Mouse (Mus musculus) embryonic facial prominence, embryonic 12.5 days (tissue): ENCODE measurements around the gene Hadh. TPM values are rescaled to one million over a fixed set of nuclear protein-coding genes. Genes with fewer than 3 reads are reported as not detected.

Source experiments
- ATAC-seq: fragments of 200-750 bp; cut with Nextera tagmentation; 2 replicates; pipeline ENCODE4 v1.8.0; 2017; ENCODE audit not compliant: insufficient number of reproducible peaks, insufficient read depth, low FRiP score, low TSS enrichment
- H3K27ac ChIP-seq: fragments of 300-500 bp; sonication (generic); 2 replicates; pipeline ENCODE4 v1.5.1; 2016; ENCODE audit warnings: mild to moderate bottlenecking
- H3K27me3 ChIP-seq: fragments of 300-500 bp; sonication (generic); 2 replicates; pipeline ENCODE4 v1.6.1; 2016; ENCODE audit warnings: mild to moderate bottlenecking, moderate library complexity
- H3K36me3 ChIP-seq: fragments of 300-500 bp; sonication (generic); 2 replicates; pipeline ENCODE4 v1.6.1; 2016; ENCODE audit warnings: mild to moderate bottlenecking
- H3K4me1 ChIP-seq: fragments of 300-500 bp; sonication (generic); 2 replicates; pipeline ENCODE4 v1.6.1; 2016
- H3K4me2 ChIP-seq: fragments of 300-500 bp; sonication (generic); replicated peaks from 2 replicates; pipeline ENCODE4 v1.6.1; 2016; ENCODE audit warnings: mild to moderate bottlenecking, moderate library complexity
- H3K4me3 ChIP-seq: fragments of 300-500 bp; sonication (generic); 2 replicates; pipeline ENCODE4 v1.5.1; 2016; ENCODE audit warnings: mild to moderate bottlenecking
- H3K9ac ChIP-seq: fragments of 300-500 bp; sonication (generic); 2 replicates; pipeline ENCODE4 v1.6.1; 2016; ENCODE audit warnings: mild to moderate bottlenecking, moderate library complexity
- H3K9me3 ChIP-seq: fragments of 300-500 bp; sonication (generic); 2 replicates; pipeline ENCODE4 v1.6.1; 2016; ENCODE audit warnings: mild to moderate bottlenecking, moderate library complexity
- WGBS: fragments of 180-500 bp; shearing (Covaris S2); methylation state at CpG from one replicate; pipeline ENCODE4 v1.1.7; 2016; 5-methylcytosine and 5-hydroxymethylcytosine counted together
- polyA plus RNA-seq: library from polyadenylated mRNA; unstranded; fragments of >200 nt; fragmentation: Nextera tagmentation; extraction: Ambion mirVana; gene quantifications from 2 replicates; pipeline ENCODE4 v1.2.1, GENCODE M21; 2016

The Hadh gene
- polyA plus RNA-seq, 1 experiment from 2014 or later: 98.6 TPM

DNA sequence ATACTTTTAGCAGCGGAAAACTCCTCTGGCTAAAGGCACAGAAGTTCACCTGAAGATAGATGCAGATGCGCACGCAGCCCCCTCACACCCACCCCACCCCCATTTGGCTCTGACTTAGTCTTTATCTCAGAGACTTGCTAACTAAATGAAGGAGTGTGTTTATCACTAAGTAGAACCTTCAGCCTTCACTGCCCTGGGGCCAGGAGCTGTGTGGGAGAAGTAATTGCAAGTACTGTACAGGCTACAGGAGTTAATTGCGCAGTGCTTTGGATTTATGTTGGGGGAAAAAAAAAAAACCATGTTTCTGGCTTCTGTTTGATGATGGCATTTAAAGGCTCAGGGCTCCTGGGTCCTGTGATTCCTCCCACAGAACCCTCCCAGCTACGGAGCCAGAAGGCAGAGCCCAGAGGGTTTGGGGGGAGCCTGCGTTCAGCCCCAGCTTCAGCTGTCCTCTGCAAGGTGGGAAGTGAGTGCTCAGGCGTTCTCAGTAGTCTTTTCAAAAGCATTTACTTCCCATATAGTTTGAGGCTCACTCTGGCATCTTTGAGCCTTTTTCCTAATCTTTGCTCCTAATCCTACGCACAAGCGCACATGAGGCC, 57.7 kb downstream of the Hadh start:
- H3K9ac ChIP-seq: no peak overlapping the region
- H3K9me3 ChIP-seq: no peaks in the 10 kb centered on the region
- peak overlapping the region; percentile 2; the same call in 1 of the 2 replicates for H3K27ac ChIP-seq
- H3K4me2 ChIP-seq: no peak overlapping the region
- 66% methylated on average over 9 of the region's 9 CpGs for WGBS
- H3K4me3 ChIP-seq: no peak overlapping the region
- H3K36me3 ChIP-seq: no peaks in the 10 kb centered on the region
- no peaks in the 10 kb centered on the region for H3K27me3 ChIP-seq
- peaks cover 12% of the 10 kb centered on the region; the same call in 1 of the 2 replicates for H3K4me1 ChIP-seq
- ATAC-seq: no peak

GRCm38 (mm10) chr3:131212200-131212599, 59.7 kb downstream of the Hadh start:
- Histone ChIP-seq H3K36me3 (peaks cover 8% of the 10 kb centered on the region), H3K4me3 (no peak overlapping the region), H3K27ac (no peak overlapping the region), H3K4me1 (peaks cover 4% of the 10 kb centered on the region; the same call in 1 of the 2 replicates), H3K27me3 (no peaks in the 10 kb centered on the region), H3K9ac (no peak overlapping the region), H3K9me3 (no peaks in the 10 kb centered on the region), H3K4me2 (no peak overlapping the region)
- 76% methylated on average over 7 of the region's 7 CpGs for WGBS
- ATAC-seq: no peak

GRCm38 (mm10) chr3:131208265-131208891, 63.5 kb downstream of the Hadh start:
- Histone ChIP-seq H3K4me3 (no peak overlapping the region), H3K36me3 (peaks cover 20% of the 10 kb centered on the region)

GRCm38 (mm10) chr3:131207846-131208245, 64.1 kb downstream of the Hadh start:
- peaks cover 20% of the 10 kb centered on the region for H3K36me3 ChIP-seq
- 0 out of 2 replicates have a peak, but pooled peaks cover 3% of the 10 kb centered on the region for H3K4me1 ChIP-seq
- ATAC-seq: no peak
- no peak overlapping the region for H3K4me3 ChIP-seq
- H3K9me3 ChIP-seq: no peaks in the 10 kb centered on the region
- no peak overlapping the region for H3K27ac ChIP-seq
- WGBS: 81% methylated on average over 5 of the region's 5 CpGs
- H3K9ac ChIP-seq: no peak overlapping the region
- no peaks in the 10 kb centered on the region for H3K27me3 ChIP-seq
- H3K4me2 ChIP-seq: no peak overlapping the region

More at GRCm38 (mm10) chr3:131208265-131208891, 63.5 kb downstream of the Hadh start:
- Histone ChIP-seq H3K4me1 (no peaks in the 10 kb centered on the region), H3K27me3 (no peaks in the 10 kb centered on the region), H3K27ac (no peak overlapping the region), H3K9ac (no peak overlapping the region), H3K9me3 (no peaks in the 10 kb centered on the region), H3K4me2 (no peak overlapping the region)
- 66% methylated on average over 13 of the region's 13 CpGs for WGBS
- no peak for ATAC-seq

DNA sequence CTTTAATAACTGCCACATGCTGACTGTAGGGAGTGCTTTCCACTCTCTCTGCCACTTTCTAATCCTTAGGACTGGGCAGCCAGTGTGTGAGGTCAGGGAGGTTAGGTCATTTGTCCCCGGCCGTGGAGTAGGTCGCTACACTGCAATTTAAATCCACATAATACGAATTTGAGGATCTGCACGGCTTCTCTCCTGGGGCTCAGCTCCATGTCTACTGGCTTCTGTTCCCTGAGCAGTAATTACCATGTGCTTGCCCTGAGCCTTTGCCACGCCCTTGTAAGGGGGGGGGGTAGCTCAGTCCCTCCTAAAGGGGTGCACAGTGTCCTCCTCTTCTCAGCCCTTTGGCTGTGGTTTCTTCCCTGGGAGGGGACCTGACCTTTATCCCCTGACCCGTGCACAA, 69.6 kb downstream of the Hadh start:
- H3K9me3 ChIP-seq: no peaks in the 10 kb centered on the region
- peaks cover 13% of the 10 kb centered on the region for H3K4me1 ChIP-seq
- H3K36me3 ChIP-seq: peaks cover 12% of the 10 kb centered on the region; the same call in 1 of the 2 replicates
- no peak overlapping the region for H3K4me2 ChIP-seq
- no peak overlapping the region for H3K27ac ChIP-seq
- no peak for ATAC-seq
- 14% methylated on average over 7 of the region's 7 CpGs for WGBS
- no peak overlapping the region for H3K9ac ChIP-seq
- H3K27me3 ChIP-seq: no peaks in the 10 kb centered on the region
- no peak overlapping the region for H3K4me3 ChIP-seq

DNA sequence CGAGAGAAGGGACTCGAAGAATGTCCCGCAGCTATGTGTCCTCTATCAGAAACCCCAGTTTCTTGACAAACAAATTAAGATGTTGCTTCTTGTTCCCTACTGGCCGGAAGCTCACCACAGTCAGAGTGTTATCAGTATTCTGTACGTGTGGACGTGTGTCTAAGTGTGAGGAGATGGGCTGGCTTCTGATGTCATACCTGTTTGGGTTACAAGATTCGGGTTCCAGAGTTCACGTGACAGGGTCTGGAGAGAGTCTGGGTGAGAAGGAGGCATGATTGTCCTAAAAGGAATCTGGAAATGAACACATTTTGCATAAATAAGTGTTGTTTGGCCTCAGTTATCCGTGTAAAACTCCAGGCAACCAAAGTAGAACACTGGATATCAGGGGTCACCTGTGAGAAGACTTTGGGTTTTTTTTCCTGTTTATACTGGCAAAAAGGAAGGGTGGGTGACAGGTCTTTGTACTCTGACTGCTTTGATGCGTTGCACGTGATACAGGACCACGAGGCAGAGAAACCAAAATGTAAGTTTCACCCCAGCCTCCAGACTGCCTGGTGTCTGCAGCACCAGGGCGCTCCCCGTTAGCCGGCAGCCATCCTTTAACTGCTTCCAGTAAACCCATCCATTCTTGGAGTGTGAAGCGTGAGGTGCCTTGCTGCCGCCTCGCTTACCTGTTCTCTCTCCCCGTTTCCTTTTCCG, 72.2 kb downstream of the Hadh start:
- H3K36me3 ChIP-seq: peaks cover 7% of the 10 kb centered on the region; the same call in 1 of the 2 replicates
- peak overlapping the region; percentile 23; the same call in 1 of the 2 replicates for H3K27ac ChIP-seq
- no peak overlapping the region for H3K4me2 ChIP-seq
- H3K9me3 ChIP-seq: no peaks in the 10 kb centered on the region
- no peaks in the 10 kb centered on the region for H3K27me3 ChIP-seq
- WGBS: 66% methylated on average over 20 of the region's 20 CpGs
- H3K4me1 ChIP-seq: peaks cover 23% of the 10 kb centered on the region
- no peak for ATAC-seq
- peak overlapping the region; percentile 27; the same call in 1 of the 2 replicates for H3K9ac ChIP-seq
- no peak overlapping the region for H3K4me3 ChIP-seq

GRCm38 (mm10) chr3:131198991-131199390, 72.9 kb downstream of the Hadh start:
- H3K4me1 ChIP-seq: peaks cover 23% of the 10 kb centered on the region
- H3K27me3 ChIP-seq: no peaks in the 10 kb centered on the region
- H3K9me3 ChIP-seq: no peaks in the 10 kb centered on the region
- no peak overlapping the region for H3K9ac ChIP-seq
- H3K4me2 ChIP-seq: no peak overlapping the region
- no peak overlapping the region for H3K27ac ChIP-seq
- H3K4me3 ChIP-seq: no peak overlapping the region
- H3K36me3 ChIP-seq: peaks cover 8% of the 10 kb centered on the region; the same call in 1 of the 2 replicates
- no peak for ATAC-seq
- WGBS: 74% methylated on average over 3 of the region's 3 CpGs

DNA sequence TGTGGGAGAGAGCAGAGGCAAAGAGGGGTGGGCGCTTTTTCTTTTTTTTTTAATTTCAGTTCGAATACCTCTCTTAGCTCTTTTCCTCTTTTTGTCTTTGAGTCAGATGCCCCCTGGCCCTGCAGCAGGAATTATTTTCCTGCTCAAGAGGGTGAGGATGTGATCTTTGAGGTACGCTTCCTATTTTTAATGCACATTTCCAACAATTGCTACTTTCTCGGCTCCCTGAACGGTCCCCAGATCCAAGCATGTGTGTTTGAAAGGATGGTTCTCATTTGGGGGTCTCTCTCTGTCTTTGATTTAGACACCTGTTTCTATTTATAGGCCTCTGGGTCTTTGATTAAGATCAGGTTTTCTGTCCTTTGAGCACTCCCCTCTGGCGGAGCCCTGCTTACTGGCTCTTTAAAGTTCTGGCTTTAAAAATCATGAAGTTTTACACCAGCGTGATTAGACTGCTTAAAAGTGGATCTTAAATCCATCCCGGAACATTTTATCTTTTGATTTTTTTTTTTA, 75.3 kb downstream of the Hadh start:
- peaks cover 10% of the 10 kb centered on the region for H3K4me1 ChIP-seq
- no peak overlapping the region for H3K27ac ChIP-seq
- H3K4me3 ChIP-seq: no peak overlapping the region
- H3K9ac ChIP-seq: no peak overlapping the region
- H3K9me3 ChIP-seq: no peaks in the 10 kb centered on the region
- H3K4me2 ChIP-seq: no peak overlapping the region
- H3K27me3 ChIP-seq: no peaks in the 10 kb centered on the region
- 26% methylated on average over 8 of the region's 8 CpGs for WGBS
- ATAC-seq: no peak
- peaks cover 7% of the 10 kb centered on the region; the same call in 1 of the 2 replicates for H3K36me3 ChIP-seq

DNA sequence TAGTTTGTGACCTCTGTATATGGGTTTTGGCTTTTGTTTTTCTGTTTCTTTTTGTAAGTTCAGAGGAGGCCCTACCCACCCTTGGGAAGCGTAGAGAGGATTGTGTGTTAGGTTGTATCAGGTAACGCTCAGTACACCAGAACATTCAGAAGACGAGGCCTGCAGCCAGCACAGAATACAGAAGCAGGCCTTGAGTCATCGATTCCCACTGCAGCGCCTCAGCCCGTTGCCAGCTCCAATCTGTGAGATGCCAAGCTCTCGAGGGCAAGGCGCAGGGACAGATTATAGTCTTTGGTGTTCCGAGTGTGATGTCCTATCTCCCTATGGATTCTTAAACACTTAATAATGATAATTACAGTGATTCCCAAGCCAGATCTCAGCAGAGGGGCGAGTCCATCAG, 75.9 kb downstream of the Hadh start:
- WGBS: 26% methylated on average over 10 of the region's 10 CpGs
- peaks cover 7% of the 10 kb centered on the region; the same call in 1 of the 2 replicates for H3K36me3 ChIP-seq
- no peak overlapping the region for H3K4me2 ChIP-seq
- no peak overlapping the region for H3K9ac ChIP-seq
- peak overlapping the region; percentile 60; the same call in 1 of the 2 replicates for H3K27ac ChIP-seq
- H3K4me3 ChIP-seq: no peak overlapping the region
- no peak for ATAC-seq
- peaks cover 10% of the 10 kb centered on the region; the same call in 1 of the 2 replicates for H3K4me1 ChIP-seq
- no peaks in the 10 kb centered on the region for H3K27me3 ChIP-seq
- H3K9me3 ChIP-seq: no peaks in the 10 kb centered on the region

GRCm38 (mm10) chr3:131191454-131191853, 80.4 kb downstream of the Hadh start:
- no peak overlapping the region for H3K4me3 ChIP-seq
- 85% methylated on average over 7 of the region's 7 CpGs for WGBS
- no peak for ATAC-seq
- H3K36me3 ChIP-seq: peaks cover 7% of the 10 kb centered on the region; the same call in 1 of the 2 replicates
- H3K27ac ChIP-seq: no peak overlapping the region
- H3K4me2 ChIP-seq: no peak overlapping the region
- peaks cover 12% of the 10 kb centered on the region for H3K4me1 ChIP-seq
- no peak overlapping the region for H3K9ac ChIP-seq
- H3K9me3 ChIP-seq: no peaks in the 10 kb centered on the region
- no peaks in the 10 kb centered on the region for H3K27me3 ChIP-seq

DNA sequence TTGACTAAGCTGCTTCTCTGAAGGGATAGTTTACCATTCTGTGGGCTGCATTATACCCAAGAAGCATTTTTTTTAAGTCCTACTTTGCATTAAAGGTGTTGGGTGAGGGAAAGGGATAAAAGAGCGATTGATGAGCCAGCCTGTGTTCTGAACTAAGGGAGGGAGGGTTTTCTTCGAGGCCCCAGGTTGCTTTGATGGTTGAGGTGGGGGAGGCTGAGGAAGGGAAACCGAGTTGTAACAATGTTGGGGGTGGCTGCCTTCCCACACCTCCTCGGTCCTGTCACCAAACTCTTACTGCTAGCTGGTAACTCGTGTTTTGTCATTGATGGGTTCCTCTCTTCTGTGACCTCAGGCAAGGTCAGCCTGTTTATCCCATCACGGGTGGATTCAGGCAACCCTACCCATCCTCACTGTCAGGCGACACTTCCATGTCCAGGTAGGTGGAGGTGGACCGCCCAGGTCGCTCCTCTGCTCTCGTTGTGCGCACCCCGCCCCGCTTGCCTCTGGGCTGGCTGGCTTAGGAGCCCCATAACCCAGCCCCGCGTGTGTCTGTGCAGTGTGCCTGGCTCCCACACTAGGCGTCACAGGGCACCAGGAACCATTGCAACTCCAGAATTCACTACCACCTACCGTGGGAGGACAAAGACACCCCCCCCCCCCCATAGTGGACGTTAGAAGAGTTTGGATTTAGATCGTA, 81.1 kb downstream of the Hadh start:
- H3K4me2 ChIP-seq: no peak overlapping the region
- ATAC-seq: no peak
- H3K27me3 ChIP-seq: no peaks in the 10 kb centered on the region
- peaks cover 7% of the 10 kb centered on the region; the same call in 1 of the 2 replicates for H3K36me3 ChIP-seq
- WGBS: 80% methylated on average over 19 of the region's 19 CpGs
- H3K4me1 ChIP-seq: peaks cover 8% of the 10 kb centered on the region
- no peak overlapping the region for H3K4me3 ChIP-seq
- no peak overlapping the region for H3K9ac ChIP-seq
- H3K27ac ChIP-seq: no peak overlapping the region
- H3K9me3 ChIP-seq: no peaks in the 10 kb centered on the region
